ENCODE assay signal across 22 mouse cellular contexts in genomic region chr1:60852770-60853147, GRCm38 (mm10). TPM values are rescaled to one million over a fixed set of nuclear protein-coding genes. Genes with fewer than 3 reads are reported as not detected.
DNase-seq lines count a peak whose midpoint lies in the region; ATAC-seq and TF ChIP-seq lines count a peak whose summit lies in the region.
"Had no signal": no experiment of that assay in that cellular context is flagged by ENCODE, and none has a peak within 500 bp of the region (broad histone marks: within the 10 kb centered on the region; RNA-seq: fewer than 3 reads in every experiment).

No protein-coding gene starts in this region.

- ATAC-seq in heart, embryonic 16.5 days (replicated peaks; ENCODE audit: extremely low read depth, insufficient read depth, low FRiP score), result 0 out of 2 replicates have a peak, but pooled peaks have one; percentile 24
- ATAC-seq in intestine, embryonic 14.5 days (replicated peaks; ENCODE audit: low FRiP score, low TSS enrichment, low read depth), result 0 out of 2 replicates have a peak, but pooled peaks have one; percentile 19
- ATAC-seq: forebrain, postnatal 0 days; liver, embryonic 12.5 days had no signal

- H3K27ac ChIP-seq in heart, embryonic 16.5 days (ENCODE audit: low read length), result no peak overlapping the region
- peak overlapping the region; percentile 88 for H3K27ac ChIP-seq in CH12.LX (ENCODE audit: insufficient read depth, low read depth)
- H3K27ac ChIP-seq in intestine, embryonic 14.5 days (ENCODE audit: low read depth), result no peak overlapping the region
- H3K27ac ChIP-seq: embryonic facial prominence, embryonic 12.5 days; gastrocnemius, adult 2 months; hindbrain, postnatal 0 days; layer of hippocampus, adult 2 months; liver, embryonic 12.5 days; stomach, embryonic 15.5 days had no signal

- no peaks in the 10 kb centered on the region for H3K9me3 ChIP-seq in heart, embryonic 16.5 days (replicated peaks; ENCODE audit: control insufficient read depth, low read length)
- no peaks in the 10 kb centered on the region for H3K9me3 ChIP-seq in CH12.LX (replicated peaks; ENCODE audit: low read length)
- H3K9me3 ChIP-seq in intestine, embryonic 14.5 days (ENCODE audit: control insufficient read depth, low read length), result no peaks in the 10 kb centered on the region
- H3K9me3 ChIP-seq: embryonic facial prominence, embryonic 12.5 days; liver, embryonic 12.5 days; stomach, embryonic 15.5 days had no signal

- dilution Hi-C loops in CH12.LX (cut with MboI; ENCODE audit: extremely low pct_ligation_motif_present, extremely low pct_unique_long_range_greater_than_20kb, low sequenced_read_pairs), result no loop called here

- H3K4me3 ChIP-seq in heart, embryonic 16.5 days (ENCODE audit: low read length), result no peak overlapping the region
- H3K4me3 ChIP-seq in CH12.LX (replicated peaks in 1 of 3; ENCODE audit: low read depth in 2 of 3, low read length in 2 of 3, poor library complexity in 1 of 3), result peak overlapping the region; percentile 20 to 39 (median 28)
- H3K4me3 ChIP-seq in intestine, embryonic 14.5 days (ENCODE audit: low read depth, low read length), result no peak overlapping the region
- H3K4me3 ChIP-seq: embryonic facial prominence, embryonic 12.5 days; gastrocnemius, adult 2 months; layer of hippocampus, adult 2 months; liver, embryonic 12.5 days; stomach, embryonic 15.5 days had no signal

- no peak overlapping the region for H3K9ac ChIP-seq in heart, embryonic 16.5 days (ENCODE audit: low read length)
- peak overlapping the region; percentile 53 for H3K9ac ChIP-seq in CH12.LX (ENCODE audit: insufficient read depth, low read depth)
- H3K9ac ChIP-seq in intestine, embryonic 14.5 days (ENCODE audit: low read length), result no peak overlapping the region
- H3K9ac ChIP-seq: embryonic facial prominence, embryonic 12.5 days; forebrain, postnatal 0 days; liver, embryonic 12.5 days; lung, embryonic 14.5 days; stomach, embryonic 15.5 days had no signal

- in situ Hi-C loops in CH12.LX (cut with MboI; ENCODE audit: low pct_ligation_motif_present, low pct_unique_long_range_greater_than_20kb, low sequenced_read_pairs), result loop anchor here (10.0 to 25.0 kb wide), 2 partner anchors 138 to 690 kb away; partner anchors contain the start of gene Cd28

- peaks cover 28% of the 10 kb centered on the region for H3K4me1 ChIP-seq in heart, embryonic 16.5 days (ENCODE audit: control insufficient read depth, insufficient read depth, low read length)
- H3K4me1 ChIP-seq in CH12.LX (ENCODE audit: control insufficient read depth in 1 of 2, insufficient read depth in 2 of 2), result peaks cover 11 to 56% of the 10 kb centered on the region in 2 experiments
- H3K4me1 ChIP-seq in intestine, embryonic 14.5 days (replicated peaks; ENCODE audit: control insufficient read depth, insufficient read depth, low read length), result peaks cover 9% of the 10 kb centered on the region; the same call in 1 of the 2 replicates
- H3K4me1 ChIP-seq: embryonic facial prominence, embryonic 12.5 days; stomach, embryonic 15.5 days had no signal

- no peak for TF ChIP-seq RAD21 in CH12.LX (IDR thresholded peaks at IDR 0.05; ENCODE audit: low read depth, low read length)

- H3K4me2 ChIP-seq in heart, embryonic 16.5 days (ENCODE audit: low read depth, low read length), result no peak overlapping the region
- H3K4me2 ChIP-seq in CH12.LX (ENCODE audit: insufficient read depth, low read depth, poor library complexity, severe bottlenecking), result peak overlapping the region; percentile 79
- no peak overlapping the region for H3K4me2 ChIP-seq in intestine, embryonic 14.5 days (ENCODE audit: low read length)
- H3K4me2 ChIP-seq: embryonic facial prominence, embryonic 12.5 days; liver, embryonic 12.5 days; lung, embryonic 14.5 days had no signal

- no peak for TF ChIP-seq POLR2A in CH12.LX (IDR thresholded peaks at IDR 0.05; ENCODE audit: low read depth, low read length)

- intact Hi-C loops in heart, postnatal 36 days (cut with DNase I), result no loop called here

- DNase-seq in heart, postnatal 36 days, result no peak
- no peak for DNase-seq in CH12.LX (ENCODE audit: extremely low read depth)
- no peak for DNase-seq in intestine, embryonic 14.5 days (ENCODE audit: low spot score)
- peak; percentile 51 for DNase-seq in thymus, postnatal 0 days (ENCODE audit: low spot score)
- DNase-seq in right cerebral cortex, postnatal 10 days (ENCODE audit: low spot score in 2 of 2), result no peak
- DNase-seq in gastrocnemius, postnatal 4 days (ENCODE audit: low spot score in 2 of 2), result no peak
- DNase-seq: cerebellum, adult 9-10 months; forebrain, postnatal 0 days; gastrocnemius, adult 2 months; heart, adult 18-20 months; heart, postnatal 10 days; lung, embryonic 14.5 days; spleen, adult 18-20 months had no signal

- 75% methylated on average over 6 of the region's 6 CpGs for WGBS in heart, embryonic 16.5 days
- WGBS in intestine, embryonic 14.5 days, result 80% methylated on average over 6 of the region's 6 CpGs

- no peak for TF ChIP-seq CTCF in CH12.LX (conservative IDR thresholded peaks at IDR 0.05 in 1 of 2, IDR thresholded peaks at IDR 0.05 in 1 of 2; ENCODE audit: low read depth in 2 of 2, low read length in 2 of 2)

- no peak for TF ChIP-seq EP300 in CH12.LX (IDR thresholded peaks at IDR 0.05; ENCODE audit: low read length)

- no peaks in the 10 kb centered on the region for H3K36me3 ChIP-seq in heart, embryonic 16.5 days (ENCODE audit: control insufficient read depth, insufficient read depth)
- H3K36me3 ChIP-seq in CH12.LX (replicated peaks in 1 of 2; ENCODE audit: control insufficient read depth in 1 of 2, insufficient read depth in 1 of 2, low read length in 1 of 2), result peaks cover 0 to 15% of the 10 kb centered on the region in 2 experiments
- H3K36me3 ChIP-seq in intestine, embryonic 14.5 days (ENCODE audit: control insufficient read depth, insufficient read depth, low read length), result no peaks in the 10 kb centered on the region
- H3K36me3 ChIP-seq: embryonic facial prominence, embryonic 12.5 days; liver, embryonic 12.5 days; stomach, embryonic 15.5 days had no signal

- H3K27me3 ChIP-seq in heart, embryonic 16.5 days (ENCODE audit: control insufficient read depth, insufficient read depth, low read length), result no peaks in the 10 kb centered on the region
- H3K27me3 ChIP-seq in CH12.LX (replicated peaks), result no peaks in the 10 kb centered on the region
- H3K27me3 ChIP-seq in intestine, embryonic 14.5 days (replicated peaks; ENCODE audit: control insufficient read depth, insufficient read depth, low read length), result no peaks in the 10 kb centered on the region
- H3K27me3 ChIP-seq: embryonic facial prominence, embryonic 12.5 days; liver, embryonic 12.5 days; stomach, embryonic 15.5 days had no signal

- H3K79me2 ChIP-seq in CH12.LX (replicated peaks; ENCODE audit: control insufficient read depth, extremely low read depth, insufficient read depth, poor library complexity, severe bottlenecking), result peaks cover 18% of the 10 kb centered on the region

TF ChIP-seq in CH12.LX, 34 proteins besides CTCF, POLR2A, EP300 and RAD21:
- no peak for TF ChIP-seq BHLHE40 (IDR thresholded peaks at IDR 0.05; ENCODE audit: low read depth, low read length)
- no peak for TF ChIP-seq MAZ (IDR thresholded peaks at IDR 0.05; ENCODE audit: low read depth, low read length)
- peak; percentile 63 for TF ChIP-seq ETS1 (conservative IDR thresholded peaks at IDR 0.05; ENCODE audit: low read depth, low read length)

RNA-seq across cellular contexts. Expression of gene Ctla4, which starts 34.0 kb away (rescaled TPM):
- polyA plus RNA-seq in heart, embryonic 16.5 days (2015; fragmentation: Nextera tagmentation; extraction: Ambion mirVana), result 1.6 and 3.5 TPM in 2 replicates
- total RNA-seq in heart, postnatal 36 days (2021), result 1 to 10 TPM in 1 of 2 experiments, under 1 TPM in 1; 1.00 to 1.1 TPM
- total RNA-seq in CH12.LX (2012; rRNA removed), result 27.4 and 54.7 TPM in 2 replicates
- 49.8 and 53.7 TPM in 2 replicates for total RNA-seq in CH12.LX (2014; rRNA removed)
- polyA plus RNA-seq in CH12.LX (2012; ENCODE audit: insufficient read length, low read depth), result 11.6 and 13.1 TPM in 2 replicates
- polyA plus RNA-seq in intestine, embryonic 14.5 days (2014; fragmentation: Nextera tagmentation; extraction: Ambion mirVana), result not detected in 2 replicates
- 11.3 and 12.9 TPM in 2 replicates for polyA plus RNA-seq in thymus, postnatal 0 days (2015; fragmentation: Nextera tagmentation; extraction: Ambion mirVana)
- total RNA-seq in gastrocnemius, postnatal 4 days (2021), result not detected
- total RNA-seq: hindbrain, postnatal 0 days; layer of hippocampus, adult 2 months; left cerebral cortex, adult 18-20 months had no signal
- polyA plus RNA-seq: embryonic facial prominence, embryonic 12.5 days; forebrain, postnatal 0 days; hindbrain, postnatal 0 days; kidney, embryonic 14.5 days; liver, embryonic 12.5 days; lung, embryonic 14.5 days; midbrain, embryonic 14.5 days; stomach, embryonic 15.5 days had no signal

Comparison
In these comparisons a context has a peak if more than half of its experiments do, and no peak if none do; other contexts are left out.
1. H3K4me3 ChIP-seq: peak in CH12.LX (3 of 3); none in heart, embryonic 16.5 days (single experiment) and intestine, embryonic 14.5 days (single experiment).